Mouse (Mus musculus) MEL (cell line): ENCODE measurements at regions not wholly inside any gene's neighbourhood (a gene's known extent, or its start where the extent isn't known, plus 50 kb on each side); places are given as distances from the start of the nearest gene placed in this dataset.

ENCODE experiments used
- DNase-seq: peaks from one replicate; pipeline ENCODE4 v3.0.0; 2011; ENCODE audit warnings: low read depth, low spot score
- H3K27ac ChIP-seq: 2 replicates; pipeline ENCODE4 v1.5.1; 2012; ENCODE audit warnings: low read depth, mild to moderate bottlenecking, control low read depth, low read length, moderate library complexity; ENCODE audit not compliant: control insufficient read depth
- H3K27me3 ChIP-seq, 2 experiments: fragments of 150-350 bp in 1 of 2; sonication (generic) in 1 of 2; 2 replicates each; pipeline ENCODE4 v1.6.1; 2012; ENCODE audit warnings: low read length in 2 of 2, mild to moderate bottlenecking in 2 of 2, improper control_type of control experiment in 1 of 2, moderate library complexity in 1 of 2; ENCODE audit not compliant: insufficient read depth in 2 of 2, control insufficient read depth in 1 of 2
- H3K36me3 ChIP-seq, 2 experiments: 2 replicates each; pipeline ENCODE4 v1.6.1; 2012 to 2014; ENCODE audit warnings: low read length in 2 of 2, improper control_type of control experiment in 1 of 2, inconsistent platforms in 1 of 2, mild to moderate bottlenecking in 1 of 2; ENCODE audit not compliant: insufficient read depth in 2 of 2, control insufficient read depth in 1 of 2
- H3K4me1 ChIP-seq, 2 experiments: fragments of 150-350 bp in 1 of 2; sonication (generic) in 1 of 2; 2 replicates each; pipeline ENCODE4 v1.6.1; 2012; ENCODE audit warnings: low read length in 2 of 2, improper control_type of control experiment in 1 of 2, mild to moderate bottlenecking in 1 of 2; ENCODE audit not compliant: insufficient read depth in 2 of 2, control insufficient read depth in 1 of 2
- H3K4me3 ChIP-seq, 2 experiments: fragments of 150-350 bp in 1 of 2; sonication (generic) in 1 of 2; 2 replicates each; pipeline ENCODE4 v1.5.1; 2012; ENCODE audit warnings: low read depth in 2 of 2, low read length in 2 of 2, mild to moderate bottlenecking in 2 of 2, moderate library complexity in 2 of 2, control low read depth in 1 of 2, improper control_type of control experiment in 1 of 2; ENCODE audit not compliant: control insufficient read depth in 1 of 2, insufficient read depth in 1 of 2
- H3K79me2 ChIP-seq: 2 replicates; pipeline ENCODE4 v1.6.1; 2012; ENCODE audit warnings: mild to moderate bottlenecking, low read length, moderate library complexity; ENCODE audit not compliant: control insufficient read depth, poor library complexity, insufficient read depth
- H3K9ac ChIP-seq: 2 replicates; pipeline ENCODE4 v1.6.1; 2012; ENCODE audit warnings: low read depth, mild to moderate bottlenecking, control low read depth, low read length, moderate library complexity; ENCODE audit not compliant: control insufficient read depth, poor library complexity, severe bottlenecking
- H3K9me3 ChIP-seq: fragments of 150-350 bp; sonication (generic); replicated peaks from 2 replicates; pipeline ENCODE4 v1.6.1; 2012; ENCODE audit warnings: mild to moderate bottlenecking, low read length, improper control_type of control experiment, moderate library complexity; ENCODE audit not compliant: insufficient read depth
- CTCF ChIP-seq, 3 experiments: IDR thresholded peaks in 2 of 3; conservative IDR thresholded peaks in 1 of 3; 2 replicates each; pipeline ENCODE4 v1.5.1; 2011 to 2012; ENCODE audit warnings: low read length in 3 of 3, low read depth in 2 of 3, mild to moderate bottlenecking in 2 of 3, improper control_type of control experiment in 1 of 3, inconsistent platforms in 1 of 3, mixed read lengths in 1 of 3, moderate library complexity in 1 of 3; ENCODE audit not compliant: control insufficient read depth in 1 of 3, insufficient read depth in 1 of 3, poor library complexity in 1 of 3, severe bottlenecking in 1 of 3
- ELF1 ChIP-seq: IDR thresholded peaks from 2 replicates; pipeline ENCODE4 v1.6.1; 2014; ENCODE audit warnings: low read depth, mild to moderate bottlenecking, inconsistent platforms, low read length, improper control_type of control experiment, moderate library complexity
- GATA1 ChIP-seq: IDR thresholded peaks from 2 replicates; pipeline ENCODE4 v1.6.1; 2011; ENCODE audit warnings: low read depth, low read length, improper control_type of control experiment
- JUND ChIP-seq: IDR thresholded peaks from 2 replicates; pipeline ENCODE4 v1.6.1; 2011; ENCODE audit warnings: low read depth, mild to moderate bottlenecking, improper control_type of control experiment, low read length
- KAT2A ChIP-seq: conservative IDR thresholded peaks from 2 replicates; pipeline ENCODE4 v1.6.1; 2012; ENCODE audit warnings: low read depth, low read length, improper control_type of control experiment, inconsistent platforms
- MAX ChIP-seq: IDR thresholded peaks from 2 replicates; pipeline ENCODE4 v1.6.1; 2011; ENCODE audit warnings: low read length, improper control_type of control experiment
- MXI1 ChIP-seq: IDR thresholded peaks from 2 replicates; pipeline ENCODE4 v1.6.1; 2011; ENCODE audit warnings: mild to moderate bottlenecking, low read depth, low read length, improper control_type of control experiment
- MYC ChIP-seq: IDR thresholded peaks from 2 replicates; pipeline ENCODE4 v1.6.1; 2011; ENCODE audit warnings: low read depth, mild to moderate bottlenecking, low read length, improper control_type of control experiment, moderate library complexity
- POLR2AphosphoS2 ChIP-seq: IDR thresholded peaks from 2 replicates; pipeline ENCODE4 v1.6.1; 2011; ENCODE audit warnings: low read length, improper control_type of control experiment
- RAD21 ChIP-seq: IDR thresholded peaks from 2 replicates; pipeline ENCODE4 v1.6.1; 2011; ENCODE audit warnings: mild to moderate bottlenecking, low read depth, low read length, improper control_type of control experiment
- RCOR1 ChIP-seq: IDR thresholded peaks from 2 replicates; pipeline ENCODE4 v1.6.1; 2012; ENCODE audit warnings: low read depth, mild to moderate bottlenecking, inconsistent platforms, low read length, improper control_type of control experiment
- TCF12 ChIP-seq: IDR thresholded peaks from 2 replicates; pipeline ENCODE4 v1.6.1; 2014; ENCODE audit warnings: low read depth, mild to moderate bottlenecking, inconsistent platforms, low read length, improper control_type of control experiment, moderate library complexity
- UBTF ChIP-seq: IDR thresholded peaks from 2 replicates; pipeline ENCODE4 v1.6.1; 2012; ENCODE audit warnings: low read depth, mild to moderate bottlenecking, inconsistent platforms, low read length, improper control_type of control experiment, moderate library complexity, borderline replicate concordance; ENCODE audit not compliant: insufficient read depth
- USF1 ChIP-seq: IDR thresholded peaks from 2 replicates; pipeline ENCODE4 v1.6.1; 2014; ENCODE audit warnings: low read depth, mild to moderate bottlenecking, inconsistent platforms, low read length, improper control_type of control experiment, moderate library complexity
- USF2 ChIP-seq, 2 experiments: IDR thresholded peaks; 2 replicates each; pipeline ENCODE4 v1.6.1; 2011 to 2012; ENCODE audit warnings: improper control_type of control experiment in 2 of 2, low read length in 2 of 2, borderline replicate concordance in 1 of 2, inconsistent platforms in 1 of 2, low read depth in 1 of 2, mild to moderate bottlenecking in 1 of 2; ENCODE audit not compliant: insufficient read depth in 1 of 2
- ZC3H11A ChIP-seq: IDR thresholded peaks from 2 replicates; pipeline ENCODE4 v1.6.1; 2012; ENCODE audit warnings: low read depth, mild to moderate bottlenecking, inconsistent platforms, low read length, improper control_type of control experiment

GRCm38 (mm10) chr17:88165811-88166210 is 100.7 kb upstream of the Fbxo11 start:
- Histone ChIP-seq H3K4me3 (no peak overlapping the region), H3K4me1 (no peaks in the 10 kb centered on the region), H3K27ac (no peak overlapping the region), H3K27me3 (no peaks in the 10 kb centered on the region), H3K9ac (no peak overlapping the region), H3K36me3 (no peaks in the 10 kb centered on the region), H3K9me3 (no peaks in the 10 kb centered on the region), H3K79me2 (no peaks in the 10 kb centered on the region)
- TF ChIP-seq USF2 (IDR thresholded peaks at IDR 0.05; ENCODE audit: borderline replicate concordance in 1 of 2, insufficient read depth in 1 of 2, low read depth in 1 of 2, low read length in 2 of 2) (no peak), MYC (no peak), JUND (no peak), ELF1 (no peak), MAX (no peak), UBTF (no peak), RCOR1 (no peak), TCF12 (no peak), USF1 (no peak)
- no peak for DNase-seq

- Histone ChIP-seq H3K79me2 (no peaks in the 10 kb centered on the region), H3K27me3 (no peaks in the 10 kb centered on the region; a peak in 1 of 4 replicates), H3K4me1 (no peaks in the 10 kb centered on the region), H3K9me3 (no peaks in the 10 kb centered on the region), H3K27ac (no peak overlapping the region), H3K9ac (no peak overlapping the region), H3K36me3 (no peaks in the 10 kb centered on the region), H3K4me3 (no peak overlapping the region)
- DNase-seq: no peak
- TF ChIP-seq TCF12: no peak
- no peak for TF ChIP-seq POLR2AphosphoS2
- TF ChIP-seq ZC3H11A: no peak
- no peak for TF ChIP-seq MXI1
- TF ChIP-seq RAD21: no peak
- TF ChIP-seq CTCF (IDR thresholded peaks at IDR 0.05 in 2 of 3, conservative IDR thresholded peaks at IDR 0.05 in 1 of 3; ENCODE audit: control insufficient read depth in 1 of 3, insufficient read depth in 1 of 3, low read depth in 2 of 3, low read length in 3 of 3, poor library complexity in 1 of 3, severe bottlenecking in 1 of 3): no peak
- TF ChIP-seq GATA1: no peak
- no peak for TF ChIP-seq KAT2A
Observed at GRCm38 (mm10) chr17:88168262-88169096, 103.4 kb upstream of the Fbxo11 start.
